Mouse (Mus musculus) hindbrain, embryonic 15.5 days (tissue): ENCODE data around the gene Mlxip. TPM values are rescaled to one million over a fixed set of nuclear protein-coding genes. Genes with fewer than 3 reads are reported as not detected.

Experiments used
- ATAC-seq: fragments of 200-750 bp; cut with Nextera tagmentation; 2 replicates; pipeline ENCODE4 v1.8.0; 2017; ENCODE audit warnings: low read depth, moderate number of reproducible peaks, moderate TSS enrichment; ENCODE audit not compliant: low FRiP score
- H3K27ac ChIP-seq: fragments of 300-500 bp; sonication (generic); replicated peaks from 2 replicates; pipeline ENCODE4 v1.5.1; 2015; ENCODE audit warnings: mild to moderate bottlenecking, inconsistent platforms
- H3K27me3 ChIP-seq: fragments of 300-500 bp; sonication (generic); 2 replicates; pipeline ENCODE4 v1.6.1; 2015; ENCODE audit warnings: control low read depth, inconsistent platforms
- H3K36me3 ChIP-seq: fragments of 300-500 bp; sonication (generic); 2 replicates; pipeline ENCODE4 v1.6.1; 2015; ENCODE audit warnings: control low read depth, inconsistent platforms
- H3K4me1 ChIP-seq: fragments of 300-500 bp; sonication (generic); replicated peaks from 2 replicates; pipeline ENCODE4 v1.6.1; 2015; ENCODE audit warnings: control low read depth, inconsistent platforms
- H3K4me2 ChIP-seq: fragments of 300-500 bp; sonication (generic); 2 replicates; pipeline ENCODE4 v1.6.1; 2015; ENCODE audit warnings: moderate library complexity, mild to moderate bottlenecking, inconsistent platforms
- H3K4me3 ChIP-seq: fragments of 300-500 bp; sonication (generic); 2 replicates; pipeline ENCODE4 v1.5.1; 2015; ENCODE audit warnings: mild to moderate bottlenecking, inconsistent platforms
- H3K9ac ChIP-seq: fragments of 300-500 bp; sonication (generic); 2 replicates; pipeline ENCODE4 v1.6.1; 2015; ENCODE audit warnings: inconsistent platforms
- H3K9me3 ChIP-seq: fragments of 300-500 bp; sonication (generic); 2 replicates; pipeline ENCODE4 v1.6.1; 2016; ENCODE audit warnings: control low read depth, inconsistent platforms
- WGBS: fragments of 180-500 bp; shearing (Covaris S2); methylation state at CpG from one replicate; pipeline ENCODE4 v1.1.7; 2015; 5-methylcytosine and 5-hydroxymethylcytosine counted together
- polyA plus RNA-seq: library from polyadenylated mRNA; unstranded; fragments of >200 nt; fragmentation: Nextera tagmentation; extraction: Ambion mirVana; gene quantifications from 2 replicates; pipeline ENCODE4 v1.2.1, GENCODE M21; 2015

The Mlxip gene
- polyA plus RNA-seq, 1 experiment from 2014 or later: 20.6 TPM

DNA sequence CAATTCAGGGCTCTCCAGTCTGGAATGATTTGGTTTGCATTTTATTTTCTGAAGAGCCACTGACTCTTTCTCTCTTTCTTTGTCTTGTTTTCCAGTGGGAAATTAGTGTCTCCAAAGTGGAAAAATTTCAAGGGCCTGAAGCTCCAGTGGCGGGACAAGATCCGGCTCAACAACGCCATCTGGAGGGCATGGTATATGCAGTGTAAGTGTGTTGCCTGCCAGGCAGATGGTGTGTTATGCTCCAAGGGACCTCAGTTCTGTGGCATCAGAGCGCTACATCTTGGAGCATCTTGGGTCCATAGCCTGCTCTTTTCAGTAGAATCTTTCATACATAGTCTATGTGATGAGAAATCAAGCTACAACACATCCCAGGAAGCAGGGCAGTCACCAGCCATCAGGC lies 45.3 kb downstream of the Mlxip start:
- H3K27me3 ChIP-seq: no peaks in the 10 kb centered on the region
- no peaks in the 10 kb centered on the region for H3K9me3 ChIP-seq
- H3K36me3 ChIP-seq: peaks cover 22% of the 10 kb centered on the region
- H3K4me3 ChIP-seq: no peak overlapping the region
- WGBS: 81% methylated on average over 4 of the region's 4 CpGs
- no peak overlapping the region for H3K9ac ChIP-seq
- no peak for ATAC-seq
- no peak overlapping the region for H3K27ac ChIP-seq
- peaks cover 15% of the 10 kb centered on the region for H3K4me1 ChIP-seq
- no peak overlapping the region for H3K4me2 ChIP-seq

DNA sequence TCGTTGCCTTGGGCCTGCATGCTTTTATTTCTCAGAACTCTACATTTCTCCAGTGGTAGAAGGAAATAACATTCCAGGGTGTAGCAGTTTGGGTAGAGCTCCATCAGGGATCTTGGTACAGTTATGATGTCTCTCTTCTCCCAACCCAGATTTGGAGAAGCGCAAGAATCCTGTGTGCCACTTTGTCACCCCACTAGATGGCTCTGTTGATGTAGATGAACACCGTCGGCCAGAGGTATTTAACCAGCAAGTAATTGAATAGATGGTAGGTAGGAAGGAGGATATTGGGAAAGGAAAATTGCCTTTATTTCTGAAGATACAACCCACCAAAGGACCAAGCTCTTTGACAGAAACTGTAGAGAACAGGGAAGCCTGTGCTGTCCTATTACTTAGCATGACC lies 46.1 kb downstream of the Mlxip start:
- no peak overlapping the region for H3K4me2 ChIP-seq
- WGBS: 58% methylated on average over 4 of the region's 4 CpGs
- no peaks in the 10 kb centered on the region for H3K9me3 ChIP-seq
- H3K9ac ChIP-seq: no peak overlapping the region
- H3K4me1 ChIP-seq: peaks cover 14% of the 10 kb centered on the region
- H3K4me3 ChIP-seq: no peak overlapping the region
- peaks cover 29% of the 10 kb centered on the region for H3K36me3 ChIP-seq
- no peaks in the 10 kb centered on the region for H3K27me3 ChIP-seq
- no peak overlapping the region for H3K27ac ChIP-seq
- ATAC-seq: no peak

DNA sequence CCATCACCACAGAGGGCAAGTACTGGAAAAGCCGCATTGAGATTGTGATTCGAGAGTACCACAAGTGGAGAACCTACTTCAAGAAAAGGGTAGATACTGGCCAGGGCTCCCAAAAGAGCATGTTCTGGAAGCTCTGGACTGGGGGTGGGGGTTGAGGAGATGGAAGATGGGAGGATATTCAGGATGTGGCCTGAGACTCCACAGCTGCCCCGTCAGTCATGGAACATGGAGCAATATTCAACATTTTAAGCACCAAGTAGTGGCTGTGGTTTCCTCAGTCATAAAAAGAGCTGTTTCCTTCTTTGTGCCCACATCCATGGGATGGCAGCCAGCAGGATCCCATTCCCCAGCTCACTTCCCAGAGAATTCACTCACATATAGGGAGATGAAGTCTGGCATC lies 47.7 kb downstream of the Mlxip start:
- whole genome bisulfite sequencing: 94% methylated on average over 3 of the region's 3 CpGs
- Histone ChIP-seq H3K4me1 (no peaks in the 10 kb centered on the region), H3K4me3 (no peak overlapping the region), H3K27ac (no peak overlapping the region), H3K9me3 (no peaks in the 10 kb centered on the region), H3K9ac (no peak overlapping the region), H3K4me2 (no peak overlapping the region), H3K36me3 (peaks cover 43% of the 10 kb centered on the region), H3K27me3 (no peaks in the 10 kb centered on the region)
- no peak for ATAC-seq

DNA sequence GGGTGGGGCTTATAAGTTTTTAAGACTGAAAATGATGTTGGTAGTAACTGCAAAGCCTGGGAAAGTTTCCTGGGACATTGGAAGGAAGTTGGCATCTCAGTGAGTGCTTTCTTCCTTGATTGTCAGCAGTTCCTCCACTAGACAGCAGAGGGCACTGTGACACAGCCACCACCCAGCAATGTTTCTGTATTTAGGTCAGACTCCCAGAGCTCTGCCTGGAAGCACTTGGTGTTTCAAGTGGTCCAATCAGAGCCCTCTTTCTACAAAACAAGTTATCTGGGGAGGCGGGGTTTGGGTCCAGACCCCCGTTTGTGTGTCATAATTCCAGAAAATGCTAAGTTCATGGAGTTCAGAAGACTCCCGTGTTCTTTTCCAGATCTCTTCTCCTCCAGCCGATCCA lies 49.5 kb downstream of the Mlxip start:
- no peak overlapping the region for H3K9ac ChIP-seq
- H3K36me3 ChIP-seq: peaks cover 58% of the 10 kb centered on the region
- no peaks in the 10 kb centered on the region for H3K9me3 ChIP-seq
- no peak overlapping the region for H3K4me2 ChIP-seq
- no peak for ATAC-seq
- 48% methylated on average over 4 of the region's 4 CpGs for WGBS
- H3K4me1 ChIP-seq: no peaks in the 10 kb centered on the region
- no peaks in the 10 kb centered on the region for H3K27me3 ChIP-seq
- no peak overlapping the region for H3K4me3 ChIP-seq
- no peak overlapping the region for H3K27ac ChIP-seq

DNA sequence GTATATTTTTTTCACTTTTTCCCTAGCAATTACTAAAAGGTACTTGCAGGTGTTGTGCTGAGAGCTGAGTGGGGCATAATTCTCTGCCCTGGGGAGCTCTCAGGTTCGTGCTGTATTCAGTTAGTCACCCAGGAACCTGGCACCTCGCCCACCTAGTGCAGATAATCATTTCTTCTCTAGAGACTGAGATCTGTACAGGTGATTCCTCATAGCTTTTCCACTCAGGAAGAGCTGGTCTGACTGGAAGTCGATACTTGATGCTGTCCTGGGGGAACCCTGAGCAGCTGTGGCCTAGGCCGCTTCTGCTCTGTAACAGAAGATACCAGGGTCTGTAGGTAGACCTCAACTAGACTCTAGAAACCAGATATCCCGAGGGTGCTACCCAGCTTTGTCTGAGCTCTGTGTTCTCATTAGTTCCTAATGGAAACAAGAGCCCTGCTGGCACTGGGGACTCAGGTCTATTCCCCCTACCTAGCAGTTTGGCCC lies 50.3 kb downstream of the Mlxip start:
- no peak overlapping the region for H3K9ac ChIP-seq
- no peaks in the 10 kb centered on the region for H3K27me3 ChIP-seq
- ATAC-seq: no peak
- no peaks in the 10 kb centered on the region for H3K4me1 ChIP-seq
- H3K27ac ChIP-seq: no peak overlapping the region
- no peaks in the 10 kb centered on the region for H3K9me3 ChIP-seq
- H3K4me3 ChIP-seq: no peak overlapping the region
- H3K36me3 ChIP-seq: peaks cover 67% of the 10 kb centered on the region
- H3K4me2 ChIP-seq: no peak overlapping the region
- 91% methylated on average over 5 of the region's 5 CpGs for WGBS

DNA sequence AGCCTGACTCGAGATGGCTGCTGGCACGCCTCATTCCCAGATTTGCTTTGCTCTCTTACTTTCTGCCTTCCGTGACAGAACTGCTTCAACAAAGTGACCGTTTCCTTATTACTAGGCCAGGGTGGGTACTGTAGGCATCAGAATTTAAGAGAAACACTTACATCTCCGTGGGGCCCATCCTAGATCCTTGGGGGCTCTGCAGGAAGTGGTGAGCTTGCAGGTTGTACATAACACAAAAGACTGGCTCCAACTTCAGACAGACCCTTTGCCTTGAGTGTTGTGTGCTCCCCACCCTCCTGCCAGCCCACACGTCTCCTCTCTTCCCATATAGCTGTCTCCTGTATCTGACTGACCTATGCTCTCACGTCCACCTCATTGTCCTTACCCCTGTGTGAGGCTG lies 57.3 kb downstream of the Mlxip start:
- Histone ChIP-seq H3K9ac (no peak overlapping the region), H3K4me3 (no peak overlapping the region), H3K4me2 (no peak overlapping the region), H3K9me3 (no peaks in the 10 kb centered on the region), H3K4me1 (no peaks in the 10 kb centered on the region), H3K27me3 (no peaks in the 10 kb centered on the region), H3K36me3 (peaks cover 86% of the 10 kb centered on the region), H3K27ac (no peak overlapping the region)
- ATAC-seq: no peak
- WGBS: 95% methylated on average over 7 of the region's 7 CpGs

DNA sequence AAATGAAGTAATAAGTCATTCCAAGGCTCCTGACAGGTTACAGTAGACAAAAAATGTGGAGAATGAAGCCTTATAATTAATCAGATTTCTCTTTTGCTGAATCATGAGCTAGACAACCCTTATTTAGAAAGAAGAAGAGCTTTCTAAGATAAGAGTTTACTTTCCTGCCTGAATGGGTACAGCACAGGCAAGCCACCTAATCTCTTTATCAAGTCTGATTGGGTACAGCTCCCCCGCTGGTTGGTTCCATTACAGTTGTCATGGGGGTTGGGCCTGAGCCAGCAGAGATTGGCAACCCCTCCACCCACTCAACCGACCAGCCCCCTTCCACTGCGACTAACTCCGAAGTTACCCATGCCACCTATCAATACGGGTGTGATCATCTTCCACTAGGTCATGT lies 66.8 kb downstream of the Mlxip start:
- no peaks in the 10 kb centered on the region for H3K27me3 ChIP-seq
- no peak overlapping the region for H3K4me3 ChIP-seq
- peaks cover 9% of the 10 kb centered on the region for H3K36me3 ChIP-seq
- H3K4me1 ChIP-seq: no peaks in the 10 kb centered on the region
- no peaks in the 10 kb centered on the region for H3K9me3 ChIP-seq
- no peak for ATAC-seq
- H3K27ac ChIP-seq: no peak overlapping the region
- H3K9ac ChIP-seq: no peak overlapping the region
- WGBS: 66% methylated on average over 5 of the region's 5 CpGs
- no peak overlapping the region for H3K4me2 ChIP-seq

DNA sequence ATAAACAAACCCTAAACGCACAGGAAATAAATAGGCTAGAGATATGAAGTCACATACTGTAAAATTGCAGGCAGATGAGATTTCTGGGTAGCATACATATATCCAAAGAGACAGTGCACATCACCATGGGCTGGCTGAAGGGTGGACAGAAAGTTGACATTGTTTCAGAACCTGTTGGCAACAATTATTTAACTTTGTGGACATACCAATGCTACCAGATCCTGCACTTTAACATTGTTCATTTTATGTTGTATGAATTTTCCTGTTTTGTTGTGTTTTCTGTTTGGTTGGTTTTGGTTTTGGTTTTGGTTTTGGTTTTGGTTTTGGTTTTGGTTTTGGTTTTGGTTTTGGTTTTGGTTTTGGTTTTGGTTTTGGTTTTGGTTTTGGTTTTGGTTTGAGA lies 70.0 kb downstream of the Mlxip start:
- Histone ChIP-seq H3K27me3 (no peaks in the 10 kb centered on the region), H3K4me2 (no peak overlapping the region), H3K27ac (no peak overlapping the region), H3K9me3 (no peaks in the 10 kb centered on the region), H3K9ac (no peak overlapping the region), H3K4me3 (no peak overlapping the region), H3K4me1 (no peaks in the 10 kb centered on the region), H3K36me3 (no peaks in the 10 kb centered on the region)
- 88% methylated on average over 1 of the region's 1 CpGs for whole genome bisulfite sequencing
- ATAC-seq: no peak

DNA sequence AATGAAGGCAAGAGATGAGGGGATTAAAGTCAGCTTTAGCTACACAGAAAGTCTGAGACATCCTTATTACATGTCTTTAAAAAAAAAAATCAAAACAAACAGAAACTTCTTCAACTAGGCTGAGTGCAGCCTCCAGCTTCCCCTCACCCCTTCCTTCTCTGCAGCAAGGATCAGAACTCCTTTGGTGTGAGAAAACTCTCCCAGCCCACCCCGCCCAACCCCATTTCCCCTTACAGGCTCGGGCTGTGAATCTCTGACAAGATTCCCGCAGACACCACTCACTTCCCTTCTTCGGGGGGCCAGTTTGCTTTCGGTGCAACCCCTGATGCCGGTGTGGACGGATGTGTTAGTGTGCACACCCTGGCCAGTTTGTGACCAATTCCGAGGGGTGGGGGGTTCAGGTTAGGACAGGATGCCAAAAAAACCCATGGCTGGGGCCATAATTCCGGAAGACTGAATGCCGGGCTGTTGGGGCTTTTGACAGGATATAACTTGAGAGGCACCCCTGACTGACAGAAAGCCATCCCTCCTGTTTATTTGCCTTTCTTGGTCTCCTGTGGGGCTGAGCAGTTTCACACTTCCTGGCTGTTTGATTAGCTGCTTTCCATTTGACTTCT lies 76.3 kb downstream of the Mlxip start:
- Histone ChIP-seq H3K27me3 (no peaks in the 10 kb centered on the region), H3K4me2 (no peak overlapping the region), H3K9ac (no peak overlapping the region), H3K9me3 (no peaks in the 10 kb centered on the region), H3K36me3 (no peaks in the 10 kb centered on the region), H3K4me1 (no peaks in the 10 kb centered on the region), H3K27ac (no peak overlapping the region), H3K4me3 (no peak overlapping the region)
- ATAC-seq: no peak
- WGBS: 70% methylated on average over 10 of the region's 10 CpGs

DNA sequence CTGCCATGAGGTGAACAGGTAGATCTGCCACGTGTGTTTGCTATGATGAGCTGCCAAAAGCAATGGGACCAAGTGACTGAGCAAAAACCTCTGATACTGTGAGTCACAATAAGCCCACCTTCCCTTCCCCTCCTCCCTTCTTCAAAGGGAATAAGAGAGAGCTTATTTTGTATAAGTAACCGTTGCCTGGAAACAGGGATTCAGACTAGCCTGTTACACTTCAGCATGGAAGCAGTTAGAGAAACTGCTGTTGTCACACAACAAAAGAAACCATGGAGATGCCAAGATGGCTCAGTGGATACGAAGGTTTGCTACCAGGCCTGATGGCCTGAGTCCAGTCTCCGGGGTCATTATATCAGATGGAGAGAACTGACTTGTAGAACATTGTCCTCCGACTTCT lies 79.2 kb downstream of the Mlxip start:
- H3K4me1 ChIP-seq: no peaks in the 10 kb centered on the region
- no peak overlapping the region for H3K27ac ChIP-seq
- H3K4me3 ChIP-seq: no peak overlapping the region
- no peaks in the 10 kb centered on the region for H3K9me3 ChIP-seq
- H3K36me3 ChIP-seq: no peaks in the 10 kb centered on the region
- H3K9ac ChIP-seq: no peak overlapping the region
- no peak for ATAC-seq
- no peak overlapping the region for H3K4me2 ChIP-seq
- H3K27me3 ChIP-seq: no peaks in the 10 kb centered on the region
- 47% methylated on average over 5 of the region's 5 CpGs for WGBS

DNA sequence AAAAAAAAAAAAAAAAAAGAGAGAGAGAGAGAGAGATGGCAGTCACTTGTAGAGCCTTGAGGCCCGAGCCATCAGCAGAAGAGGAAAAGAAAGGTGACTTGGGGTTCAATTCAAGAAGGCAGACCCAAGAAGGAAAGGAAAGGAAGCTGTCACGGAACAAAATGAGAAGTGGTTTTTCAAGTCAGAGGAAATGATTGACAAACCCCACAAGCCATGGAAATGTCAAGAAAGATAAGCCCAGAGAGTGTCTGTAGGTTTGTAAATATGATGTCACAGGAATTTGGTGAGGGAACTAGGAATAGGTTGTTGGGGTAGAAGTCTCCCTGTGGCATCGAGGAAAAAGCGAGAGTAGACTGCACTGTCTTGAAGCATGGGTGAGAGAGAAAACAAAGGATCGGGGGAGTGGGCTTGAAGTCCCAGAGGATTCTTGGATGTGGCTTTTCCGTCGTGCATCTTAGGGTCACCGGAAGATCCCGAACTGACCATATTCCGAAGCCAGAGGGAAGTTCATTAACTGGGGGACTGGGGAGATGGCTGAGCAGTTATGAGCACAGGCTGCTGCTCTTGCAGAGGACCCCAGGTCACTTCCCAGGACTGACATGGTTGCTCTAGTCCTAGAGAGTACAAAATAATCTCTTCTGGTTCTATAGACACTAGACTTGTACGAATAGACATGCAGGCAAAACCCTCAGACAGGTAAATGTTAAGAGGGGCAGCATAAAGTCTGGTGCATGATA lies 93.2 kb downstream of the Mlxip start:
- Histone ChIP-seq H3K27ac (no peak overlapping the region), H3K27me3 (no peaks in the 10 kb centered on the region), H3K9me3 (no peaks in the 10 kb centered on the region), H3K36me3 (no peaks in the 10 kb centered on the region), H3K4me3 (no peak overlapping the region), H3K4me1 (peaks cover 8% of the 10 kb centered on the region), H3K9ac (no peak overlapping the region), H3K4me2 (no peak overlapping the region)
- no peak for ATAC-seq
- WGBS: 87% methylated on average over 11 of the region's 11 CpGs

DNA sequence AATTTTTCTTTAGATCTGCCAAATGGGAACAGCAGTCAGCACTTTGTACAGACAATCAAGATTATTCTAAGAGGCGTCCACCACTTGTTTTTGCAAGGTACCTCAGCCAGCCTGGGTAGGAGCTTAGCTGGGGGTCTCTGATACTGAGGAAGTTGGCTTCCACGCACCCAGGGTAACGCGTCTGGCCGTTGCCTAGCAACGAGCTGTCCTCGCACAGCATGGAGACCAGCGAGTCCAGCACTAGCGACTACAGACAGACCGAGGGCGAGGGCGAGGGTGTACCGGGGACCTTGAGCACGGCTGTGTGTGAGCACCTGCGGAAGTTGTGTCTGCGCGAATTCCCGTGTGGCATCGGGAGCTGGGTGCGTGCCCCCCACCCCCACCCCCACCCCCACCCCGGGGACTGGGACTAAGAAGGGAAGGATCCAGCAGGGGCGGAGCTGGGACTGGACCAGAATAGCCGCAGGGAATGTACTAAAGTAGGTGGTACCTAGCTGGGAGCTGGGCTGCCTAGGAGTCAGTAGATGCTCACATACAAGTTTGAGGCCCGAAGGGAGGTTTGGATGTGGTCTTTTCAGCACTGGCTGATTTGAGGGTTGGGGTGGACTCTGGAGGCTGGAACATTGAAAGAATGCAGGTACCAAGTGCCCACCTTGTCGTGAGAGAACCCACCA lies 94.7 kb downstream of the Mlxip start, which contains the start of the genes Lrrc43 and Il31:
TSS of gene Lrrc43 (plus strand) at position 194 of the 674 bp plus-strand sequence.
TSS of gene Il31 (minus strand) at position 378 of the 674 bp plus-strand sequence.
- Histone ChIP-seq H3K4me2 (peak within 1 kb of the TSS; percentile 62), H3K9ac (no peak within 1 kb of the TSS), H3K27me3 (no peaks in the 10 kb centered on the region), H3K27ac (no peak within 1 kb of the TSS), H3K4me1 (peaks cover 8% of the 10 kb centered on the region), H3K4me3 (peak within 1 kb of the TSS; percentile 29), H3K9me3 (no peaks in the 10 kb centered on the region), H3K36me3 (no peaks in the 10 kb centered on the region)
- 7% methylated on average over 25 of the region's 25 CpGs for WGBS
- ATAC-seq: peak; percentile 78
